Comparison of ENCODE assay signal across 27 mouse cellular contexts in the genomic region with DNA sequence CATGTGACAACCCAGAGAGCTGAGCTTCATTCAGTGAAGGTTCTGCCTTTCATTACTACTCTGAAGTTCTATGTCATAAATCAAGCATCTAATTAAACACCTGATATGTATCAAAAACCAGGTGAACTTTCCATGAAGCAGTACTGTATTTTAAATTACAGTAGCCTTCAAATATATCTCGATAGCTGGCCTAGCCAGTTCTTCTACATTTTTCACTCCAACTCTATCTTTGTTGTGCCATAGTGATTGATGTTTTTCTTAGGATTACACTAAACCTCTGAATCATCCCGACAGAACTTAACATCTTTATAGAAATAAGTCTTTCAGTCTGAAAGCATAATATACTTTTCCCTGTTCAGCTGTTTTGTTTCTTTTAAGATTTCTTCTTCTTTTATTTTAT. TPM values are rescaled to one million over a fixed set of nuclear protein-coding genes. Genes with fewer than 3 reads are reported as not detected.
DNase-seq lines count a peak whose midpoint lies in the region; ATAC-seq and TF ChIP-seq lines count a peak whose summit lies in the region.
"Had no signal": no experiment of that assay in that cellular context is flagged by ENCODE, and none has a peak within 500 bp of the region (broad histone marks: within the 10 kb centered on the region; RNA-seq: fewer than 3 reads in every experiment).

No protein-coding gene starts in this region.

- no peak for TF ChIP-seq CTCF in Patski (IDR thresholded peaks at IDR 0.05)

- CTCF ChIA-PET in Patski (lab: Charles Lee) = interaction anchor here (1.1 to 9.9 kb wide), 7 partner anchors 9 to 168 kb away, joined by 3 to 91 read pairs (median 7); no protein-coding TSS in a partner anchor

- ATAC-seq in embryonic facial prominence, embryonic 14.5 days (ENCODE audit: low read depth) = no peak
- no peak for ATAC-seq in Patski
- ATAC-seq in stomach, embryonic 16.5 days (ENCODE audit: insufficient read depth, low FRiP score) = no peak
- ATAC-seq in kidney, embryonic 16.5 days (ENCODE audit: low FRiP score, low TSS enrichment) = no peak
- ATAC-seq: CD4-positive, CD25-positive, alpha-beta regulatory T cell, adult 4 months; forebrain, embryonic 14.5 days; forebrain, embryonic 16.5 days had no signal

- H3K9me3 ChIP-seq in embryonic facial prominence, embryonic 14.5 days (ENCODE audit: control insufficient read depth, low read length) = no peaks in the 10 kb centered on the region
- no peaks in the 10 kb centered on the region for H3K9me3 ChIP-seq in embryonic facial prominence, embryonic 10.5 days
- no peaks in the 10 kb centered on the region for H3K9me3 ChIP-seq in stomach, embryonic 16.5 days (replicated peaks; ENCODE audit: control insufficient read depth, low read length)
- H3K9me3 ChIP-seq in kidney, embryonic 16.5 days (ENCODE audit: low read length) = no peaks in the 10 kb centered on the region
- H3K9me3 ChIP-seq: embryonic facial prominence, embryonic 12.5 days; forebrain, embryonic 10.5 days; forebrain, embryonic 12.5 days; G1E had no signal

- H3K36me3 ChIP-seq in embryonic facial prominence, embryonic 14.5 days (ENCODE audit: control insufficient read depth, insufficient read depth, low read length) = no peaks in the 10 kb centered on the region
- H3K36me3 ChIP-seq in embryonic facial prominence, embryonic 10.5 days (replicated peaks) = no peaks in the 10 kb centered on the region
- H3K36me3 ChIP-seq in stomach, embryonic 16.5 days (ENCODE audit: control insufficient read depth, insufficient read depth, low read length) = no peaks in the 10 kb centered on the region
- no peaks in the 10 kb centered on the region for H3K36me3 ChIP-seq in kidney, embryonic 16.5 days (ENCODE audit: insufficient read depth, low read length)
- H3K36me3 ChIP-seq: embryonic facial prominence, embryonic 12.5 days; forebrain, embryonic 10.5 days; forebrain, embryonic 12.5 days; G1E had no signal

- peak; percentile 52 for DNase-seq in embryonic facial prominence, embryonic 14.5 days (ENCODE audit: low spot score)
- DNase-seq in embryonic facial prominence, embryonic 10.5 days (ENCODE audit: low spot score) = no peak
- DNase-seq in Patski (ENCODE audit: low read depth, low spot score) = peak; percentile 33
- DNase-seq in fat pad, adult 2 months (ENCODE audit: extremely low read depth, low read depth, low spot score) = peak; percentile 69
- DNase-seq in spleen, adult 18-20 months = no peak
- no peak for DNase-seq in urinary bladder, postnatal 10 days (ENCODE audit: low spot score)
- DNase-seq: adrenal gland, adult 2 months; adrenal gland, postnatal 10 days; adrenal gland, postnatal 25 days; B cell, adult 2 months; cerebellum, adult 11 months; cerebellum, adult 18-20 months; cerebellum, adult 8-10 months; cerebellum, adult 9-11 months; cerebellum, postnatal 14 days; cerebellum, postnatal 36 days; embryo, embryonic 11 days had no signal

- no peaks in the 10 kb centered on the region for H3K27me3 ChIP-seq in embryonic facial prominence, embryonic 14.5 days (replicated peaks; ENCODE audit: control insufficient read depth, insufficient read depth, low read length)
- H3K27me3 ChIP-seq in embryonic facial prominence, embryonic 10.5 days (replicated peaks; ENCODE audit: low read depth, poor library complexity, severe bottlenecking) = no peaks in the 10 kb centered on the region
- no peaks in the 10 kb centered on the region for H3K27me3 ChIP-seq in Patski
- no peaks in the 10 kb centered on the region for H3K27me3 ChIP-seq in stomach, embryonic 16.5 days (ENCODE audit: control insufficient read depth, insufficient read depth, low read length)
- no peaks in the 10 kb centered on the region for H3K27me3 ChIP-seq in kidney, embryonic 16.5 days (ENCODE audit: insufficient read depth, low read length)
- H3K27me3 ChIP-seq: CH12.LX; embryonic facial prominence, embryonic 12.5 days had no signal

- no peak overlapping the region for H3K9ac ChIP-seq in embryonic facial prominence, embryonic 14.5 days (ENCODE audit: low read depth, low read length)
- no peak overlapping the region for H3K9ac ChIP-seq in stomach, embryonic 16.5 days (ENCODE audit: low read length)
- H3K9ac ChIP-seq in kidney, embryonic 16.5 days (replicated peaks; ENCODE audit: low read length) = no peak overlapping the region
- H3K9ac ChIP-seq: embryonic facial prominence, embryonic 12.5 days; forebrain, embryonic 12.5 days had no signal

- POLR2A ChIA-PET in Patski (lab: Charles Lee) = interaction anchor here (0.7 to 1.1 kb wide), 3 partner anchors 9 to 158 kb away, joined by 3 to 5 read pairs (median 3); no protein-coding TSS in a partner anchor

- in situ Hi-C loops in Patski (cut with MboI; ENCODE audit: low pct_unique_long_range_greater_than_20kb) = loop anchor here (5.0 to 10.0 kb wide), 3 partner anchors 128 to 480 kb away; no protein-coding TSS in a partner anchor

- H3K27ac ChIP-seq in embryonic facial prominence, embryonic 14.5 days (replicated peaks; ENCODE audit: low read depth, low read length) = no peak overlapping the region
- no peak overlapping the region for H3K27ac ChIP-seq in embryonic facial prominence, embryonic 10.5 days (replicated peaks)
- H3K27ac ChIP-seq in stomach, embryonic 16.5 days (ENCODE audit: low read length) = peak overlapping the region; percentile 74
- H3K27ac ChIP-seq in kidney, embryonic 16.5 days (ENCODE audit: low read length) = no peak overlapping the region
- H3K27ac ChIP-seq: embryonic facial prominence, embryonic 12.5 days; forebrain, embryonic 10.5 days; forebrain, embryonic 12.5 days had no signal

- WGBS in embryonic facial prominence, embryonic 14.5 days = 74% methylated on average over 2 of the region's 2 CpGs
- WGBS in embryonic facial prominence, embryonic 10.5 days = 84% methylated on average over 2 of the region's 2 CpGs
- 58% methylated on average over 2 of the region's 2 CpGs for WGBS in stomach, embryonic 16.5 days
- WGBS in kidney, embryonic 16.5 days = 71% methylated on average over 2 of the region's 2 CpGs

- H3K4me2 ChIP-seq in embryonic facial prominence, embryonic 14.5 days (ENCODE audit: low read depth, low read length) = no peak overlapping the region
- H3K4me2 ChIP-seq in stomach, embryonic 16.5 days (ENCODE audit: low read depth, low read length) = no peak overlapping the region
- no peak overlapping the region for H3K4me2 ChIP-seq in kidney, embryonic 16.5 days (replicated peaks; ENCODE audit: low read depth, low read length)
- H3K4me2 ChIP-seq: embryonic facial prominence, embryonic 12.5 days; forebrain, embryonic 12.5 days had no signal

- no peak overlapping the region for H3K4me3 ChIP-seq in embryonic facial prominence, embryonic 14.5 days (ENCODE audit: low read depth, low read length)
- H3K4me3 ChIP-seq in embryonic facial prominence, embryonic 10.5 days = no peak overlapping the region
- no peak overlapping the region for H3K4me3 ChIP-seq in stomach, embryonic 16.5 days (replicated peaks; ENCODE audit: low read length)
- H3K4me3 ChIP-seq in kidney, embryonic 16.5 days (ENCODE audit: low read length) = no peak overlapping the region
- H3K4me3 ChIP-seq: embryonic facial prominence, embryonic 12.5 days; forebrain, embryonic 10.5 days; forebrain, embryonic 12.5 days had no signal

- H3K4me1 ChIP-seq in embryonic facial prominence, embryonic 14.5 days (ENCODE audit: control insufficient read depth, insufficient read depth, low read length) = peaks cover 3% of the 10 kb centered on the region; the same call in 1 of the 2 replicates
- peaks cover 8% of the 10 kb centered on the region for H3K4me1 ChIP-seq in embryonic facial prominence, embryonic 10.5 days
- no peaks in the 10 kb centered on the region; the same call in 1 of the 2 replicates for H3K4me1 ChIP-seq in stomach, embryonic 16.5 days (ENCODE audit: control insufficient read depth, insufficient read depth, low read length)
- H3K4me1 ChIP-seq in kidney, embryonic 16.5 days (ENCODE audit: insufficient read depth, low read length) = peaks cover 13% of the 10 kb centered on the region
- H3K4me1 ChIP-seq: embryonic facial prominence, embryonic 12.5 days had no signal

RNA-seq across cellular contexts. Expression of a gene that starts 2.8 kb away (rescaled TPM):
- polyA plus RNA-seq in embryonic facial prominence, embryonic 14.5 days (2014; fragmentation: Nextera tagmentation; extraction: Ambion mirVana) = 16.1 and 22.2 TPM in 2 replicates
- 19.1 and 19.6 TPM in 2 replicates for polyA plus RNA-seq in embryonic facial prominence, embryonic 10.5 days (2016; fragmentation: Nextera tagmentation; extraction: Ambion mirVana)
- 20.1 TPM for polyA plus RNA-seq in Patski (2021)
- polyA plus RNA-seq in stomach, embryonic 16.5 days (2015; fragmentation: Nextera tagmentation; extraction: Ambion mirVana) = 12.4 and 13.7 TPM in 2 replicates
- 15.6 TPM in 2 replicates for polyA plus RNA-seq in kidney, embryonic 16.5 days (2015; fragmentation: Nextera tagmentation; extraction: Ambion mirVana)

Comparison
In these comparisons a context has a peak if more than half of its experiments do, and no peak if none do; other contexts are left out.
1. DNase-seq: peak in embryonic facial prominence, embryonic 14.5 days (single experiment), Patski (single experiment) and fat pad, adult 2 months (single experiment); none in embryonic facial prominence, embryonic 10.5 days (single experiment), spleen, adult 18-20 months (0 of 2) and urinary bladder, postnatal 10 days (single experiment).